Mouse (Mus musculus): ENCODE data around the gene Slc39a5. TPM values are rescaled to one million over a fixed set of nuclear protein-coding genes. Genes with fewer than 3 reads are reported as not detected.

Gene Slc39a5
- polyA plus RNA-seq (2012; rRNA removed), result 0.21 and 0.40 TPM in 2 replicates

GRCm38 (mm10) chr10:128401056-128401455 is at the start of gene Slc39a5:
Gene Slc39a5 (minus strand): TSS chr10:128401229.

DNA sequence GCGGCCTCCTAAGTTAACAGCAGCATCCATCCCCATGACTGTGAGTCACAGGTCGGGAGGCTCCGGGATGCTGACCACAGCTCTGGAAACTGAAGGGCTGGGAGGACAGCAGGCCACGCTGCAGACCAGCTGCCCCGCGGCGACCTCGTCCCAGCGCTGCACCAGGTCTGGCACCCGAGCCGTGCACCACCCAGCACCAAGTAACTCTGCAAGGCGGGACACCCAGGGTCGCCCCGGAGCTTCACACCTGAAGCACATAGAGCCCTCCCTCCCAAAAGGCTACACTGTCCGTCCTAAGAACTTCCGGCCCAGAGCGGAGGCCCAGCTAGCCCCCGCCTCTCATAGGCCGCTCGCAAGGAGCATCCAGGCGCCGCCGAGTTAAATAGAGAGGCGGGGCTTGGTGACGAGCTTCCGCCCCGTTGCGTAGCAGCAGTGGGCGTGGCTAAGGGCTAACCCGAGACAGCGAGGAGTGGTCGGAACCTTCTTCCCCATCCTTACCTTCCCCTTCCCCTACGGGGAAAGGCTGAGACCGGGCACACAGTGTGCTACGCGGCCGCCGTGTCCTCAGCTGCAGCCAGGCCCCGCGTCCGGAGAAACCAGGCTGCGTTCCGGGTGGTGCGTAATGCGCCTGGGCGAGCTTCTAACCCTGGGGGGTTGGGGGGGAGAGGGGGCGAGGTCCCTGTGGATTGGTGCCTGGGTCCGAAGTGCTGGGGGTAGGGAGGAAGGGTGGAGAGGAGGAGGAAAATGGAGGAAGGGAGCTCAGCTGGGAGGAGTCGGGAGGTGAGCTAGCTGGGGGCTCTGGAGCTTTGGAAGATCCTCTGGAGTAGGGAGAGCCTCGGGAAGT is 10.4 kb upstream of the Slc39a5 start, which contains the start of the genes Nabp2 and Rnf41:
TSS of gene Nabp2 (minus strand) at position 282 of the 844 bp plus-strand sequence.
TSS of gene Rnf41 (plus strand) at position 447 of the 844 bp plus-strand sequence.

GRCm38 (mm10) chr10:128376455-128377211 is 24.4 kb downstream of the Slc39a5 start, which contains the start of gene Ankrd52:
Gene Ankrd52 (plus strand): TSS chr10:128377115.

DNA sequence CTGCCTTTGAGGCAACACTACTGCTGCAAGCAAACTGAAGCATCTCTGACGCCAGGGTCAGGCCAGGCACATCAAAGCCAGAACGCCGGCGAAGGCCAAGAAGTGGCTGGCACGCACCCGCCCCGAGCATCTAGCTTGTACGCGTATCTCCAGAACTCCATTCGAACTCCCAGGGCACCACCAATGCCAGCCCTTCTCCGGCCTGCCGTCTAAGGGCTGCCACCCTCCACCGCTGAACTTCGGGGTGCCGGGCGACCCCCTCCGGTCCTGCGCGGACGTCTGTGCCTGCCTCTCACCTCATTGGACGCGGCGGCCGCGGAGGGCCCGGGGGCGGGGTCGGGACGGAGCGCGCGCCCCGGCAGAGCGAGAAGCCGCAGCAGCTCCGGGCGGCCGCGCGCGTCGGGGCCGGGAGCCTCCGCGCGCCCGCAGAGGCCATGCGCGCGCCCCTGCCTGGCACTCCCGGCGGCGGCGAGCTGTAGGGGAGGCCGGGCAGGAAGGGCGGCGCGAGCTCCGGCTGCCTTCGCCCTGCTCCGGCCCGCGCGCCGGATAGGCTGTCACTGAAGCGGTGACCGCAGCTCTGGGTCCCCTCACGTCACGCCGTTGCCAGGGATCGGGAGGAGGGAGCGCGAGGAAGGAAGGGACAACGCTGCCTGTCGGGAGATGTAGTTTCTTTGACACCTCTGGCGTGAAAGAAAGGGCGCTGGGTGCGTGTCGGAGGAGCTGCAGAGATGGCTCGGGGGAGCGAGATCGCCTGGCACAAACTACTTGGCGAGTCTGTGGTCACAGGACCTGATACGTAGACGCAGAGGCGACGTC is 32.4 kb downstream of the Slc39a5 start, which contains the start of gene Coq10a:
TSS of gene Coq10a (minus strand) at position 596 of the 816 bp plus-strand sequence.

Other genes with a start within 250 kb of the Slc39a5 start
- 138 and 141 TPM in 2 replicates for gene Rbms2, start 220.9 kb downstream of the Slc39a5 start, polyA plus RNA-seq (2012; rRNA removed)
- 5.7 TPM in 2 replicates for gene Gls2, start 206.8 kb downstream of the Slc39a5 start, polyA plus RNA-seq (2012; rRNA removed)
- gene Spryd4, start 189.4 kb downstream of the Slc39a5 start, polyA plus RNA-seq (2012; rRNA removed), result 10.6 and 15.3 TPM in 2 replicates
- 0.12 TPM in 1 of 2 replicates, not detected in the other for gene Mip, start 175.4 kb downstream of the Slc39a5 start, polyA plus RNA-seq (2012; rRNA removed)
- gene Timeless, start 169.2 kb downstream of the Slc39a5 start, polyA plus RNA-seq (2012; rRNA removed), result 6.4 and 6.9 TPM in 2 replicates
- 0.11 and 0.21 TPM in 2 replicates for gene Apon, start 147.1 kb downstream of the Slc39a5 start, polyA plus RNA-seq (2012; rRNA removed)
- 2.3 and 6.0 TPM in 2 replicates for gene Apof, start 132.6 kb downstream of the Slc39a5 start, polyA plus RNA-seq (2012; rRNA removed)
- 28.9 and 36.7 TPM in 2 replicates for gene Stat2, start 130.7 kb downstream of the Slc39a5 start, polyA plus RNA-seq (2012; rRNA removed)
- gene Il23a, start 102.5 kb downstream of the Slc39a5 start, polyA plus RNA-seq (2012; rRNA removed), result 0.29 and 0.61 TPM in 2 replicates
- gene Pan2, start 97.9 kb downstream of the Slc39a5 start, polyA plus RNA-seq (2012; rRNA removed), result 24.5 and 31.2 TPM in 2 replicates
- gene Cnpy2, start 78.8 kb downstream of the Slc39a5 start, polyA plus RNA-seq (2012; rRNA removed), result 72.8 and 101 TPM in 2 replicates
- 177 and 181 TPM in 2 replicates for gene Cs, start 63.5 kb downstream of the Slc39a5 start, polyA plus RNA-seq (2012; rRNA removed)
- 138 and 189 TPM in 2 replicates for gene Coq10a, start 32.2 kb downstream of the Slc39a5 start, polyA plus RNA-seq (2012; rRNA removed)
- gene Ankrd52, start 24.1 kb downstream of the Slc39a5 start, polyA plus RNA-seq (2012; rRNA removed), result 54.4 and 59.6 TPM in 2 replicates
- gene Nabp2, start 10.3 kb upstream of the Slc39a5 start, polyA plus RNA-seq (2012; rRNA removed), result 19.7 and 26.6 TPM in 2 replicates
- gene Rnf41, start 10.4 kb upstream of the Slc39a5 start, polyA plus RNA-seq (2012; rRNA removed), result 50.0 and 57.7 TPM in 2 replicates
- 130 and 148 TPM in 2 replicates for gene Smarcc2, start 58.0 kb upstream of the Slc39a5 start, polyA plus RNA-seq (2012; rRNA removed)
- 1,000 and 1,018 TPM in 2 replicates for gene Myl6, start 92.9 kb upstream of the Slc39a5 start, polyA plus RNA-seq (2012; rRNA removed)
- gene Myl6b, start 97.5 kb upstream of the Slc39a5 start, polyA plus RNA-seq (2012; rRNA removed), result 4.9 and 5.2 TPM in 2 replicates
- 72.6 and 73.1 TPM in 2 replicates for gene Esyt1, start 124.6 kb upstream of the Slc39a5 start, polyA plus RNA-seq (2012; rRNA removed)
- 18.0 and 21.1 TPM in 2 replicates for gene Zc3h10, start 146.5 kb upstream of the Slc39a5 start, polyA plus RNA-seq (2012; rRNA removed)
- gene Rpl41, start 148.1 kb upstream of the Slc39a5 start, polyA plus RNA-seq (2012; rRNA removed), result 2,417 and 2,489 TPM in 2 replicates
- 14.1 and 17.1 TPM in 2 replicates for gene Pa2g4, start 164.8 kb upstream of the Slc39a5 start, polyA plus RNA-seq (2012; rRNA removed)
- gene Erbb3, start 188.4 kb upstream of the Slc39a5 start, polyA plus RNA-seq (2012; rRNA removed), result 6.8 and 6.9 TPM in 2 replicates
- 1,277 and 1,434 TPM in 2 replicates for gene Rps26, start 225.5 kb upstream of the Slc39a5 start, polyA plus RNA-seq (2012; rRNA removed)
- 2.2 and 3.8 TPM in 2 replicates for gene Ikzf4, start 244.8 kb upstream of the Slc39a5 start, polyA plus RNA-seq (2012; rRNA removed)